Mouse (Mus musculus): Measurements from ENCODE around the gene Gm8362. TPM values are rescaled to one million over a fixed set of nuclear protein-coding genes. Genes with fewer than 3 reads are reported as not detected.

Gm8362 gene
- polyA plus RNA-seq (2021; fragmentation: Nextera tagmentation) = not detected in 2 replicates
- long read RNA-seq, experiment 1 = 0 reads
- long read RNA-seq, experiment 2 = 0 reads

DNA sequence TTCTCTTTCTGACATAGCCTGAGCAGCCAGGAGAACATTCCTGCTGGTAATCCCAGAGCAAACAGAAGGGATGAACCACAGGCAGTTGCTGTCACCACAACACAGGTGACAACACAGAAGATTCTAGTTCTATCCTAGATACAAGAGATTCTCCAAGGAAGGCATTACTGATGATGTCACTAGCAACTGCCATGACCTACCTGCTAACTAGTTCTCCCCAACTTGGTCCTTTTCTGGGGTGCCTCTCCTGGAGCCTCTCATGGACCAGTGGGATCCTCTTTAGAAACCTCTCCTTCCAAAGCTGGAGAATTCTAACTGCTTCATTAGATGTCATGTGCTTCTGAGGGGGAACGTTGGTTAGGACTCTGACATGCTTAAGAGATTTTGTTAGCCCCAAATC lies at the start of gene Gm8362:
Gm8362 (minus strand) TSS at position 101 of the 400 bp plus-strand sequence.

DNA sequence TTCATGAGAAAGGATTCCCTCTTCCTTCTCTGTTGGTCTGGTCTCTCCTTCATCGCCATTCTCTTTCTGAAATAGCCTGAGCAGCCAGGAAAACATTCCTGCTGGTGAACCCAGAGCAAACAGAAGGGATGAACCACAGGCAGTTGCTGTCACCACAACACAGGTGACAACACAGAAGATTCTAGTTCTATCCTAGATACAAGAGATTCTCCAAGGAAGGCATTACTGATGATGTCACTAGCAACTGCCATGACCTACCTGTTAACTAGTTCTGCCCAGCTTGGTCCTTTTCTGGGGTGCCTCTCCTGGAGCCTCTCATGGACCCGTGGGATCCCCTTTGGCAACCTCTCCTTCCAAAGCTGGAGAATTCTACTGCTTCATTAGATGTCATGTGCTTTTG lies 32.0 kb downstream of the Gm8362 start, which contains the start of gene Gm3636:
Gm3636 (minus strand) TSS at position 101 of the 400 bp plus-strand sequence.

DNA sequence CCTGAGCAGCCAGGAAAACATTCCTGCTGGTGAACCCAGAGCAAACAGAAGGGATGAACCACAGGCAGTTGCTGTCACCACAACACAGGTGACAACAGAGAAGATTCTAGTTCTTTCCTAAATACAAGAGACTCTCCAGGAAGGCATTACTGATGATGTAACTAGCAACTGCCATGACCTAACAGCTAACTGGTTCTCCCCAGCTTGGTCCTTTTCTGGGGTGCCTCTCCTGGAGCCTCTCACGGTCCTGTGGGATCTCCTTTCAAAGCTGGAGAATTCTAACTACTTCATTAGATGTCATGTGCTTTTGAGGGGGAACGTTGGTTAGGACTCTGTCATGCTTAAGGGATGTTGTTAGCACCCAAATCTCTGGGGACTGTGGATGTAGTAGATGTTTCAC lies 54.1 kb downstream of the Gm8362 start, which contains the start of gene Gm8050:
Gm8050 (minus strand) TSS at position 101 of the 400 bp plus-strand sequence.

Other genes with a start within 250 kb of the Gm8362 start
- not detected in 2 replicates for gene Gm8356, start 237.1 kb downstream of the Gm8362 start, polyA plus RNA-seq (2021; fragmentation: Nextera tagmentation)
- gene Gm3629, start 183.8 kb downstream of the Gm8362 start, polyA plus RNA-seq (2021; fragmentation: Nextera tagmentation) = not detected in 2 replicates
- not detected in 2 replicates for gene Gm3460, start 152.0 kb downstream of the Gm8362 start, polyA plus RNA-seq (2021; fragmentation: Nextera tagmentation)
- gene Gm10251, start 90.2 kb downstream of the Gm8362 start, polyA plus RNA-seq (2021; fragmentation: Nextera tagmentation) = not detected in 2 replicates
- not detected in 2 replicates for gene Gm8050, start 54.2 kb downstream of the Gm8362 start, polyA plus RNA-seq (2021; fragmentation: Nextera tagmentation)
- gene Gm3636, start 32.1 kb downstream of the Gm8362 start, polyA plus RNA-seq (2021; fragmentation: Nextera tagmentation) = 1.8 and 2.0 TPM in 2 replicates
- gene Gm3642, start 65.9 kb upstream of the Gm8362 start, polyA plus RNA-seq (2021; fragmentation: Nextera tagmentation) = not detected in 2 replicates
- 2.6 TPM in 2 replicates for gene Gm3667, start 115.6 kb upstream of the Gm8362 start, polyA plus RNA-seq (2021; fragmentation: Nextera tagmentation)
- not detected in 2 replicates for gene Gm6356, start 199.4 kb upstream of the Gm8362 start, polyA plus RNA-seq (2021; fragmentation: Nextera tagmentation)

Data from layer of hippocampus, adult 6 months (tissue).